Mouse (Mus musculus): ENCODE data around the gene Gm11042. TPM values are rescaled to one million over a fixed set of nuclear protein-coding genes. Genes with fewer than 3 reads are reported as not detected.

Gm11042 gene
- total and polyA plus RNA-seq, 3 experiments: not detected

- no peaks in the 10 kb centered on the region for H3K9me3 ChIP-seq (replicated peaks; ENCODE audit: insufficient read depth, low read length)
- H3K27me3 ChIP-seq (ENCODE audit: control insufficient read depth in 1 of 2, insufficient read depth in 2 of 2, low read length in 2 of 2): no peaks in the 10 kb centered on the region
- H3K4me3 ChIP-seq (ENCODE audit: control insufficient read depth in 1 of 2, insufficient read depth in 1 of 2, low read depth in 2 of 2, low read length in 2 of 2): no peak overlapping the region
- no peaks in the 10 kb centered on the region for H3K4me1 ChIP-seq (ENCODE audit: control insufficient read depth in 1 of 2, insufficient read depth in 2 of 2, low read length in 2 of 2)
- TF ChIP-seq POLR2AphosphoS5 (IDR thresholded peaks at IDR 0.05; ENCODE audit: borderline replicate concordance, low read depth, low read length) (no peak), POLR2A (IDR thresholded peaks at IDR 0.05; ENCODE audit: control insufficient read depth in 1 of 2, insufficient read depth in 1 of 2, low read depth in 1 of 2, low read length in 2 of 2, poor library complexity in 1 of 2) (no peak), RCOR1 (IDR thresholded peaks at IDR 0.05; ENCODE audit: low read depth, low read length) (no peak)
- no peaks in the 10 kb centered on the region for H3K79me2 ChIP-seq (ENCODE audit: control insufficient read depth, insufficient read depth, low read length, poor library complexity)
- no peak overlapping the region for H3K9ac ChIP-seq (ENCODE audit: control insufficient read depth, low read depth, low read length, poor library complexity, severe bottlenecking)
- H3K36me3 ChIP-seq (ENCODE audit: control insufficient read depth in 1 of 2, insufficient read depth in 2 of 2, low read length in 2 of 2): no peaks in the 10 kb centered on the region
- no peak for DNase-seq (ENCODE audit: low read depth, low spot score)
- no peak overlapping the region for H3K27ac ChIP-seq (ENCODE audit: control insufficient read depth, low read depth, low read length)
Observed at GRCm38 (mm10) chr12:74312611-74313010, 3.6 kb downstream of the Gm11042 start.

- DNase-seq (ENCODE audit: low read depth, low spot score): no peak
- H3K9ac ChIP-seq (ENCODE audit: control insufficient read depth, low read depth, low read length, poor library complexity, severe bottlenecking): no peak overlapping the region
Observed at GRCm38 (mm10) chr12:74303418-74304294, 12.5 kb downstream of the Gm11042 start.

GRCm38 (mm10) chr12:74301559-74301958 is 14.6 kb downstream of the Gm11042 start:
- H3K27me3 ChIP-seq (ENCODE audit: control insufficient read depth in 1 of 2, insufficient read depth in 2 of 2, low read length in 2 of 2): no peaks in the 10 kb centered on the region
- no peak for TF ChIP-seq ELF1 (IDR thresholded peaks at IDR 0.05; ENCODE audit: low read depth, low read length)
- no peak for TF ChIP-seq NRF1 (IDR thresholded peaks at IDR 0.05; ENCODE audit: insufficient read depth, low read depth, low read length, poor library complexity, severe bottlenecking)
- no peak for TF ChIP-seq TCF12 (IDR thresholded peaks at IDR 0.05; ENCODE audit: low read depth, low read length)
- no peak for TF ChIP-seq POLR2AphosphoS2 (IDR thresholded peaks at IDR 0.05; ENCODE audit: low read length)
- no peak for TF ChIP-seq ZMIZ1 (IDR thresholded peaks at IDR 0.05; ENCODE audit: low read depth, low read length)
- no peak for TF ChIP-seq GABPA (IDR thresholded peaks at IDR 0.05; ENCODE audit: low read depth, low read length)
- TF ChIP-seq ZNF384 (IDR thresholded peaks at IDR 0.05; ENCODE audit: low read depth, low read length): no peak

More at GRCm38 (mm10) chr12:74303418-74304294, 12.5 kb downstream of the Gm11042 start:
- Histone ChIP-seq H3K27ac (ENCODE audit: control insufficient read depth, low read depth, low read length) (no peak overlapping the region), H3K27me3 (ENCODE audit: control insufficient read depth in 1 of 2, insufficient read depth in 2 of 2, low read length in 2 of 2) (no peaks in the 10 kb centered on the region), H3K79me2 (ENCODE audit: control insufficient read depth, insufficient read depth, low read length, poor library complexity) (no peaks in the 10 kb centered on the region), H3K9me3 (replicated peaks; ENCODE audit: insufficient read depth, low read length) (no peaks in the 10 kb centered on the region), H3K4me1 (ENCODE audit: control insufficient read depth in 1 of 2, insufficient read depth in 2 of 2, low read length in 2 of 2) (no peaks in the 10 kb centered on the region), H3K4me3 (ENCODE audit: control insufficient read depth in 1 of 2, insufficient read depth in 1 of 2, low read depth in 2 of 2, low read length in 2 of 2) (no peak overlapping the region), H3K36me3 (ENCODE audit: control insufficient read depth in 1 of 2, insufficient read depth in 2 of 2, low read length in 2 of 2) (no peaks in the 10 kb centered on the region)
- no peak for TF ChIP-seq MYB (IDR thresholded peaks at IDR 0.05; ENCODE audit: low read depth, low read length)
- no peak for TF ChIP-seq GATA1 (IDR thresholded peaks at IDR 0.05; ENCODE audit: low read depth, low read length)

More at GRCm38 (mm10) chr12:74301559-74301958, 14.6 kb downstream of the Gm11042 start:
- Histone ChIP-seq H3K4me1 (ENCODE audit: control insufficient read depth in 1 of 2, insufficient read depth in 2 of 2, low read length in 2 of 2) (no peaks in the 10 kb centered on the region), H3K9ac (ENCODE audit: control insufficient read depth, low read depth, low read length, poor library complexity, severe bottlenecking) (no peak overlapping the region), H3K9me3 (replicated peaks; ENCODE audit: insufficient read depth, low read length) (no peaks in the 10 kb centered on the region), H3K79me2 (ENCODE audit: control insufficient read depth, insufficient read depth, low read length, poor library complexity) (no peaks in the 10 kb centered on the region), H3K36me3 (ENCODE audit: control insufficient read depth in 1 of 2, insufficient read depth in 2 of 2, low read length in 2 of 2) (no peaks in the 10 kb centered on the region), H3K27ac (ENCODE audit: control insufficient read depth, low read depth, low read length) (no peak overlapping the region), H3K4me3 (ENCODE audit: control insufficient read depth in 1 of 2, insufficient read depth in 1 of 2, low read depth in 2 of 2, low read length in 2 of 2) (no peak overlapping the region)
- no peak for DNase-seq (ENCODE audit: low read depth, low spot score)

Measured in MEL (cell line).